Mouse (Mus musculus): Measurements from ENCODE around the gene Zbtb46. TPM values are rescaled to one million over a fixed set of nuclear protein-coding genes. Genes with fewer than 3 reads are reported as not detected.

Zbtb46 gene
- polyA plus RNA-seq, 1 experiment: 1.6 TPM

DNA sequence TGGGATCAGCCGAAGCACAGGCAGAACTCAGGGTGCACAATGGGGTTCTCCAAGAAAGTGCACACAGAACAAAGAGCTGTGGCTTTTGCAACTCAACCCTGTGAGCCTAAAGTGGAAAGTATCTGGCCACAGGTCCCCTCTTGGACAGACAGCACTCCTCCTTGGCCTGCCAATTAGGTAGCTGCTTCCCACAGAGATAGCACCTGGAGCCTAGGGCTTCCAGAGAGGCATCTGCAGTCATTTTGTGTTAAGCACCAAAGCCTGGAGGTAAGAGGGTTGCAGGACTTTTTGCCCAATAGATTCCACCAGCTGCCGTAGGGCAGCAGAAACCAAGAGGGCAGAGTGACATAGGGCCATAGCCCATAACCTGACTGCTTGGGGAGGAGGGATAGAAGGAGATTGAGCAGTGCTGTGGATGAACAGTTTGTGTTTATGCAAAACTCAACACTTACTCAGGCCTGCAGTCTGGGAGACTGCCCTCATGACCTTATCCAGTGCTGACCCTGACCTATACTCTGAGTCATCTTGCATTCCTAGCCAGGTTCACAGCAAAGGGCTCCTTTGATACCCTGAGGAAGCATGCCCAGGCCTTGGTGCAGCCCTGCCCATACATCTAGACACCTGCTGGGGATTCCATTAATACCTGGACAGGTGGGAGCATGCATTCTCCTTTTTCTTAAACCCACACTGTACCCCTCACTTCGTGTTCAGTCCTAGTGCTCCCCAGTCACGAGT lies 68.9 kb downstream of the Zbtb46 start:
- H3K27ac ChIP-seq (ENCODE audit: insufficient read depth, low read depth, low read length): no peak overlapping the region
- 74% methylated on average over 4 of the region's 4 CpGs for WGBS
- no peak for TF ChIP-seq POLR2A (IDR thresholded peaks at IDR 0.05; ENCODE audit: low read depth, low read length)
- TF ChIP-seq CTCF (IDR thresholded peaks at IDR 0.05; ENCODE audit: extremely low read depth, insufficient read length, insufficient replicate concordance, low read depth, low read length): no peak
- H3K36me3 ChIP-seq (ENCODE audit: control insufficient read depth, insufficient read depth, low read length): peaks cover 6% of the 10 kb centered on the region; the same call in 1 of the 2 replicates
- no peaks in the 10 kb centered on the region for H3K4me1 ChIP-seq (ENCODE audit: control insufficient read depth, insufficient read depth, insufficient read length, low read length)
- no peaks in the 10 kb centered on the region for H3K27me3 ChIP-seq (ENCODE audit: control insufficient read depth, insufficient read depth, low read length)
- H3K4me3 ChIP-seq (ENCODE audit: low read depth, low read length): no peak overlapping the region

DNA sequence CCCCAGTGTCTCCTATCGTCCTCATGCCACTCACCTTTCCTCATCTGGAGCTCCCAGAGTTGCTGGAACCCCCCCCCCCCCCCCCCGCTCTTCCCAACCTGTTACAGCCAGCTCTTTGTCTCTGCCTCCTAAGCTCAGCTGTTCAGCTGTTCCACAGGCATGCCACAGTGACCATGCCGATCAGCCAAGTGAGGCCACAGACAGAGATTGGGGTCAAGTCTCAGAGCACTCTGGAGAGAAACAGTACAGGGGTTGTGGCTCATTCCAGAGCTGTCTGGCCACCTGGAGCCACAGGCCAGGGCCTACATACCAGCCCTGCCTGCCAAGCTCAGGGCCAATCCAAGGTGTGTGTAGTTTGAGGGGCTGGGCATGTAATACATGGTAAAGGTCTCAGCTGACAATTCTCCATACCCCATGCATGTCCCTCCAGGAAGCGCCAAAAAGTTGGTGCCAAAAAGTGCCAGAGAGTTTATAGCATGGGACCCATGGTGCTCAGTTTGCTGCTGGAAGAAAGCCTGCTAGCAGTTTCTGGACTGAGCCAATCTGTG lies 72.5 kb downstream of the Zbtb46 start:
- no peaks in the 10 kb centered on the region for H3K4me1 ChIP-seq (ENCODE audit: control insufficient read depth, insufficient read depth, insufficient read length, low read length)
- H3K36me3 ChIP-seq (ENCODE audit: control insufficient read depth, insufficient read depth, low read length): peaks cover 32% of the 10 kb centered on the region
- no peak overlapping the region for H3K27ac ChIP-seq (ENCODE audit: insufficient read depth, low read depth, low read length)
- 83% methylated on average over 4 of the region's 4 CpGs for WGBS
- no peaks in the 10 kb centered on the region for H3K27me3 ChIP-seq (ENCODE audit: control insufficient read depth, insufficient read depth, low read length)
- TF ChIP-seq CTCF (IDR thresholded peaks at IDR 0.05; ENCODE audit: extremely low read depth, insufficient read length, insufficient replicate concordance, low read depth, low read length) (no peak), POLR2A (IDR thresholded peaks at IDR 0.05; ENCODE audit: low read depth, low read length) (no peak)
- H3K4me3 ChIP-seq (ENCODE audit: low read depth, low read length): no peak overlapping the region

GRCm38 (mm10) chr2:181385885-181386284 lies 73.3 kb downstream of the Zbtb46 start:
- H3K27ac ChIP-seq (ENCODE audit: insufficient read depth, low read depth, low read length): no peak overlapping the region
- WGBS: 71% methylated on average over 3 of the region's 3 CpGs
- peaks cover 38% of the 10 kb centered on the region for H3K36me3 ChIP-seq (ENCODE audit: control insufficient read depth, insufficient read depth, low read length)
- H3K4me1 ChIP-seq (ENCODE audit: control insufficient read depth, insufficient read depth, insufficient read length, low read length): no peaks in the 10 kb centered on the region
- H3K27me3 ChIP-seq (ENCODE audit: control insufficient read depth, insufficient read depth, low read length): no peaks in the 10 kb centered on the region
- TF ChIP-seq CTCF (IDR thresholded peaks at IDR 0.05; ENCODE audit: extremely low read depth, insufficient read length, insufficient replicate concordance, low read depth, low read length) (no peak), POLR2A (IDR thresholded peaks at IDR 0.05; ENCODE audit: low read depth, low read length) (no peak)
- H3K4me3 ChIP-seq (ENCODE audit: low read depth, low read length): no peak overlapping the region

- H3K27me3 ChIP-seq (ENCODE audit: control insufficient read depth, insufficient read depth, low read length): no peaks in the 10 kb centered on the region
- TF ChIP-seq POLR2A (IDR thresholded peaks at IDR 0.05; ENCODE audit: low read depth, low read length) (no peak), CTCF (IDR thresholded peaks at IDR 0.05; ENCODE audit: extremely low read depth, insufficient read length, insufficient replicate concordance, low read depth, low read length) (no peak)
- H3K4me3 ChIP-seq (ENCODE audit: low read depth, low read length): no peak overlapping the region
- 88% methylated on average over 4 of the region's 4 CpGs for WGBS
- no peaks in the 10 kb centered on the region for H3K4me1 ChIP-seq (ENCODE audit: control insufficient read depth, insufficient read depth, insufficient read length, low read length)
- peaks cover 47% of the 10 kb centered on the region for H3K36me3 ChIP-seq (ENCODE audit: control insufficient read depth, insufficient read depth, low read length)
- no peak overlapping the region for H3K27ac ChIP-seq (ENCODE audit: insufficient read depth, low read depth, low read length)
Observed at GRCm38 (mm10) chr2:181384919-181385391, 74.3 kb downstream of the Zbtb46 start.

GRCm38 (mm10) chr2:181384463-181384862 lies 74.8 kb downstream of the Zbtb46 start:
- H3K4me1 ChIP-seq (ENCODE audit: control insufficient read depth, insufficient read depth, insufficient read length, low read length): no peaks in the 10 kb centered on the region
- TF ChIP-seq CTCF (IDR thresholded peaks at IDR 0.05; ENCODE audit: extremely low read depth, insufficient read length, insufficient replicate concordance, low read depth, low read length): no peak
- TF ChIP-seq POLR2A (IDR thresholded peaks at IDR 0.05; ENCODE audit: low read depth, low read length): no peak
- H3K27me3 ChIP-seq (ENCODE audit: control insufficient read depth, insufficient read depth, low read length): no peaks in the 10 kb centered on the region
- no peak overlapping the region for H3K27ac ChIP-seq (ENCODE audit: insufficient read depth, low read depth, low read length)
- H3K36me3 ChIP-seq (ENCODE audit: control insufficient read depth, insufficient read depth, low read length): peaks cover 52% of the 10 kb centered on the region
- 83% methylated on average over 7 of the region's 7 CpGs for WGBS
- H3K4me3 ChIP-seq (ENCODE audit: low read depth, low read length): no peak overlapping the region

GRCm38 (mm10) chr2:181381631-181382306 lies 77.5 kb downstream of the Zbtb46 start:
- Histone ChIP-seq H3K27me3 (ENCODE audit: control insufficient read depth, insufficient read depth, low read length) (no peaks in the 10 kb centered on the region), H3K27ac (ENCODE audit: insufficient read depth, low read depth, low read length) (no peak overlapping the region), H3K4me1 (ENCODE audit: control insufficient read depth, insufficient read depth, insufficient read length, low read length) (peaks cover 2% of the 10 kb centered on the region; the same call in 1 of the 2 replicates), H3K36me3 (ENCODE audit: control insufficient read depth, insufficient read depth, low read length) (peaks cover 64% of the 10 kb centered on the region), H3K4me3 (ENCODE audit: low read depth, low read length) (peak overlapping the region; percentile 35)
- 91% methylated on average over 6 of the region's 6 CpGs for WGBS
- TF ChIP-seq CTCF (IDR thresholded peaks at IDR 0.05; ENCODE audit: extremely low read depth, insufficient read length, insufficient replicate concordance, low read depth, low read length): no peak
- no peak; the same call in 1 of the 2 replicates for TF ChIP-seq POLR2A (IDR thresholded peaks at IDR 0.05; ENCODE audit: low read depth, low read length)

DNA sequence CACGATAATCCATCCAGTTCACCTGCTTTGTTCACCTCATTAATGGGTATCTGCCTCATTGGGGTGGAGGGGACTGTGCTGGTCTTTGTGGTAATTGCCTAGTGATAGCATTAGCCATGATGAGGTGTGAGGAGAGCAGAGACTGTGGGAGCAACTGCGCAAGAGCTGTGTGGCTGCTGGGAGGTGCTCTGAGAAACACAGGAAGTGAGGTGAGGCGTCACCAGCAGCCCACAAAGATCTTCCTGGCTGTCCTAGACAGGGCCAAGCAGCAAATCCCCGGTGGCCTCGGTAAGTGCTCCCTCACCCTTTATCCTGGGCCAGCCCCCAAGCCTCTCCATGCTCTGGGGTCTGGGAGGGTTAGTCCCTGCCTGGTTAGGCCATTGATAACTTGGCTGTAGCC lies 78.1 kb downstream of the Zbtb46 start:
- Histone ChIP-seq H3K27me3 (ENCODE audit: control insufficient read depth, insufficient read depth, low read length) (no peaks in the 10 kb centered on the region), H3K4me1 (ENCODE audit: control insufficient read depth, insufficient read depth, insufficient read length, low read length) (peaks cover 2% of the 10 kb centered on the region; the same call in 1 of the 2 replicates), H3K4me3 (ENCODE audit: low read depth, low read length) (peak overlapping the region; percentile 35), H3K27ac (ENCODE audit: insufficient read depth, low read depth, low read length) (no peak overlapping the region), H3K36me3 (ENCODE audit: control insufficient read depth, insufficient read depth, low read length) (peaks cover 64% of the 10 kb centered on the region)
- 84% methylated on average over 5 of the region's 5 CpGs for WGBS
- TF ChIP-seq POLR2A (IDR thresholded peaks at IDR 0.05; ENCODE audit: low read depth, low read length): no peak
- no peak for TF ChIP-seq CTCF (IDR thresholded peaks at IDR 0.05; ENCODE audit: extremely low read depth, insufficient read length, insufficient replicate concordance, low read depth, low read length)
